Mouse (Mus musculus) ES-Bruce4 (cell line): ENCODE data around the gene Lingo2. TPM values are rescaled to one million over a fixed set of nuclear protein-coding genes. Genes with fewer than 3 reads are reported as not detected.

Experiments used
- H3K27ac ChIP-seq: 2 replicates; pipeline ENCODE4 v1.5.1; 2012; ENCODE audit warnings: low read length, inconsistent platforms; ENCODE audit not compliant: insufficient read depth
- H3K27me3 ChIP-seq: 2 replicates; pipeline ENCODE4 v1.6.1; 2012; ENCODE audit warnings: mild to moderate bottlenecking, low read length, inconsistent platforms; ENCODE audit not compliant: control insufficient read depth, poor library complexity, insufficient read depth, severe bottlenecking
- H3K36me3 ChIP-seq: 2 replicates; pipeline ENCODE4 v1.6.1; 2012; ENCODE audit warnings: inconsistent platforms, mild to moderate bottlenecking, low read length, moderate library complexity; ENCODE audit not compliant: control insufficient read depth, poor library complexity, insufficient read depth, severe bottlenecking
- H3K4me1 ChIP-seq: one replicate; pipeline ENCODE4 v1.8.1; 2011; ENCODE audit warnings: low read length; ENCODE audit not compliant: control insufficient read depth, insufficient read depth
- H3K4me3 ChIP-seq: 2 replicates; pipeline ENCODE4 v1.5.1; 2011; ENCODE audit warnings: low read depth, mild to moderate bottlenecking, low read length
- H3K9ac ChIP-seq: 2 replicates; pipeline ENCODE4 v1.6.1; 2012; ENCODE audit warnings: low read depth, mild to moderate bottlenecking, inconsistent platforms; ENCODE audit not compliant: poor library complexity, severe bottlenecking
- H3K9me3 ChIP-seq: replicated peaks from 2 replicates; pipeline ENCODE4 v1.6.1; 2012; ENCODE audit warnings: mild to moderate bottlenecking, low read length, inconsistent platforms; ENCODE audit not compliant: control insufficient read depth, poor library complexity, insufficient read depth, severe bottlenecking
- CTCF ChIP-seq: IDR thresholded peaks from one replicate; pipeline ENCODE4 v1.8.1; 2011; ENCODE audit warnings: low read depth, low read length
- EP300 ChIP-seq: IDR thresholded peaks from 2 replicates; pipeline ENCODE4 v1.6.1; 2011; ENCODE audit warnings: low read depth, low read length; ENCODE audit not compliant: insufficient read depth
- POLR2A ChIP-seq: IDR thresholded peaks from one replicate; pipeline ENCODE4 v1.8.1; 2011; ENCODE audit warnings: low read length; ENCODE audit not compliant: insufficient read depth
- polyA plus RNA-seq: library from polyadenylated mRNA; stranded (reverse); fragments of >200 nt; gene quantifications from 2 replicates; pipeline ENCODE4 v1.2.4, GENCODE M21; 2011; ENCODE audit warnings: low read depth; ENCODE audit not compliant: missing spikeins, insufficient read depth, insufficient read length

Lingo2 gene
- polyA plus RNA-seq, 1 experiment: not detected

DNA sequence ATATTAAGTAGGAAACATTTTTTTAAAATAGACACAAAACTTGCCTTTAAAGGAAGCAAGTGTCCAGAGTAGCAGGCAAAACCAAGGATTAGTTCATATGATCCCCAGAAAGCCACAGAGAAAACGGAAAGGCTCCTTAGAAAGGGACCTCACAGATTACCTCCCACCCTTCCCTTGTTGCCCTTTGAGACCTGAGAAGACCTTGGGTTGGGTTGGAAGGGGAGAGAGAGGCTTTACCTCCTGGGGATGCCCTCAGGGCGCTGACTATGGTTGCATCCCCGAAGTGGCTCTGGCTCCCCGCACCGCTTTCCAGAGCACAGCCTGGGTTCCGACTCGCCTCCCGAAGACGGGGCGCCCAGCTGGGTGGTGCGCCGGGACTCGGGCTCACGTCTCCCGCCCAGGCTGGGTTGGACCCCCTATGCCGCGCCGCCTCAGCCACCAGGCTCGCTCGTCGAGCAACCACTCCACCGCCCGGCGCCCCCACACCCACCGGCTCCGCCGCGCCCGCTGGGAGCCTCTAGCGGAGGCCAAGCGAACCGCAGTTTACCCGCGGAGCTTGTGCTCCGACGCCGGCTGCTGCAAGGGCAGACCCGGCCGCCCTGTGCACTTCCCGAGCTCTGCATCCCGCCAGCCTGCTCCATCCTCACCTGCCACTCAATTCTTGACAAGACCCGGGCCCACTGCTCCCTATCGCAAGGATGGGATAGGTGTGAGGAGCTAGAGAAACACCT is 1.4 kb downstream of the Lingo2 start:
- Histone ChIP-seq H3K27ac (no peak overlapping the region), H3K9ac (no peak overlapping the region)
- no peak for TF ChIP-seq EP300
- TF ChIP-seq CTCF: peak; percentile 37

DNA sequence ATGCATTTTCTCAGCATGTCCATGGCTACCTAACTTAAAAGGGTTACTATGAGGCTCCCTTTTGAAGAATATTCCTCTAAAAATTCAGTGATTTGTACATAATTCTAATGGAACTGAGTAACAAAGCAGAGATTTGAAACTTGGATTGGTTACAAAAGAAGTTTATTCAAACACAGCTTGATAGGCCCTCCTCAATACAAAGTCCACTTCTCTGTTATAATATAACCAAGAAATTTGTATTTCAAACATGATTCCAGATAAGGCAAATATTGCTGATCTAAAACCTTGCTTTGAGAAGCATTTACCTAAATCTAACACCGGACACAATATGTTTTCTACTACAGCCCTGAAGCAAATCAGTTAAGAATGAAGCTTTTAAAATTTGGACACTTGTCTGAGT is 60.7 kb downstream of the Lingo2 start:
- no peaks in the 10 kb centered on the region for H3K27me3 ChIP-seq
- TF ChIP-seq CTCF: no peak
- TF ChIP-seq POLR2A: no peak
- H3K9ac ChIP-seq: no peak overlapping the region
- no peaks in the 10 kb centered on the region for H3K4me1 ChIP-seq
- H3K9me3 ChIP-seq: no peaks in the 10 kb centered on the region
- no peak overlapping the region for H3K27ac ChIP-seq
- no peaks in the 10 kb centered on the region for H3K36me3 ChIP-seq
- no peak overlapping the region for H3K4me3 ChIP-seq

More for the DNA sequence above, 1.4 kb downstream of the Lingo2 start:
- Histone ChIP-seq H3K9me3 (no peaks in the 10 kb centered on the region), H3K27me3 (peaks cover 10% of the 10 kb centered on the region), H3K4me3 (peak overlapping the region; percentile 70), H3K4me1 (no peaks in the 10 kb centered on the region), H3K36me3 (no peaks in the 10 kb centered on the region)

DNA sequence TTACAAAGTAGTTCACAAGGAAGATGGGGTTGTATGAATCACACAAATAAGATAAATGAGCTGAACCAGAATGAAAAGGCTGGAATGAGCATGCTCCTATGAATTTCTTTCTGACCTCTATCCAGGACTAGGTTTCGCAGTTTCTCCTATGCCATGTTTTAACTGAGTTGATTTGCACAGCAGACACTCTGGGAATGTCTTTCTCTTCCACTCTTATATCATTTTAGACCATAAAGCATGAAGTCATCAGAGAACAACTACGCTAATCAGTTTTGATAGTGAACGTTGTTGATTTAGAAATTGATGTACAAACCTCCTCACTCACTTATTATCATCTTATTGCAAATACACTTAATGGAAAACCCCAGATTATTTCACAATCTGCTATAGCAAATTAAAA is 61.2 kb downstream of the Lingo2 start:
- no peak overlapping the region for H3K27ac ChIP-seq
- no peaks in the 10 kb centered on the region for H3K27me3 ChIP-seq
- no peak overlapping the region for H3K4me3 ChIP-seq
- no peaks in the 10 kb centered on the region for H3K9me3 ChIP-seq
- no peaks in the 10 kb centered on the region for H3K4me1 ChIP-seq
- H3K36me3 ChIP-seq: no peaks in the 10 kb centered on the region
- H3K9ac ChIP-seq: no peak overlapping the region
- TF ChIP-seq POLR2A: no peak
- no peak for TF ChIP-seq EP300
- no peak for TF ChIP-seq CTCF

DNA sequence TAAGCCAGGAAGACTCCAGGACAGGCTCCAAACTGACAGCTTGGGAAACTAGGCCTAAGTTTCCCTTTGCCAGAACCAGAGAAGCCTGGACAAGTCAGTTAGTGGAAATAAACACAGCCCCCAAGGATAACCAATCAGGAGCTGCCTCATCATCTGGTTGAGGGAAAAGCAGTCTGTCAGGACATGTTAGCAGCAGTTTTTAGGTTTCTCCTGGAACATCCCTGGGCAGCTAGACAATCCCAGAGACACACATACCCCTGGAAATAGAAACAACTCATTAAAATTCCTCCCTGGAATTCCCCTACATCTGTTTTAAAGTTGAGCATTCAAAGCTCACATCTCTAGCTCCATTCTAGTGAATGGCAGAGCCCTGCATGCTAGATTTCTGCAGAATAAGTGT is 76.8 kb downstream of the Lingo2 start:
- Histone ChIP-seq H3K4me1 (no peaks in the 10 kb centered on the region), H3K9me3 (no peaks in the 10 kb centered on the region), H3K36me3 (no peaks in the 10 kb centered on the region), H3K27me3 (no peaks in the 10 kb centered on the region), H3K9ac (no peak overlapping the region), H3K27ac (no peak overlapping the region), H3K4me3 (no peak overlapping the region)
- TF ChIP-seq POLR2A (no peak), EP300 (no peak), CTCF (no peak)

DNA sequence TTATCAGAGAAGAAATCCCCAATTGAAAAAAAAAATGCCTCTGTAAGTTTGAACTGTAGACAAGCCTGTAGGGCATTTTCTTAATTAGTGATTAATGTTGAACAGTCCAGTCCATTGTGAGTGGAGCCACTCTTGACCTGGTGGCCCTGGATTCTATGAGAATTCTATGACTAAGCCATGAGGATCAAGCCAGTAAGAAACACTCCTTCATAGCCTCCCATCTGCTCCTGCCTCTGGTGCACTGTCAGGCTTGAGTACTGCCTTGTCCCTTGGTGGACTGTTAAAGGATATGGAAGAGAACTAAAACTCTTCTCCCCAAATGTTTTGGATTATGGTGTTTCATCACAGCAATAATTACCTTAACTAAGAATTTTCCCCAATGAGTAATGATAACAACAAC is 126.6 kb downstream of the Lingo2 start:
- H3K4me1 ChIP-seq: no peaks in the 10 kb centered on the region
- TF ChIP-seq CTCF (no peak), EP300 (no peak), POLR2A (no peak)
- no peak overlapping the region for H3K9ac ChIP-seq
- no peaks in the 10 kb centered on the region for H3K9me3 ChIP-seq
- H3K27me3 ChIP-seq: no peaks in the 10 kb centered on the region
- H3K36me3 ChIP-seq: no peaks in the 10 kb centered on the region
- no peak overlapping the region for H3K4me3 ChIP-seq
- no peak overlapping the region for H3K27ac ChIP-seq

DNA sequence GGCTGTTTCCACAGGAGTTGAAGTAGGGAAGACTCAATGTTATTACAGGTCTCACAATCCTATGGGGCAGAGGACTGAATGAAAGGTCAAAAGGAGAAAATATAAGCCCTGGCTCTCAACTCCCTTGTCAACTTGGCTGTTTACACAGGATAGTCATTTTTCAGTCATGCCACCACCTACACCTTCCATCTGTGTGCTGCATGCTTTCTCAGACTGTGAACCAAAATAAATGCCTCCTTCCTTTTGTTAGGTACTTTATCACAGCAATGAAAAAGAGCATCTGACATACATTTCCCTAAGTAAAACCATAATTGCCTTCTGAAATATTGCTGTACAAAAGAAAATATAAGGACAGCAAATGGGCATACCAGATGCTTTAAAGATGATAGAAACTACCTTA is 129.6 kb downstream of the Lingo2 start:
- no peak overlapping the region for H3K4me3 ChIP-seq
- no peaks in the 10 kb centered on the region for H3K9me3 ChIP-seq
- H3K27ac ChIP-seq: no peak overlapping the region
- H3K27me3 ChIP-seq: no peaks in the 10 kb centered on the region
- no peaks in the 10 kb centered on the region for H3K36me3 ChIP-seq
- no peaks in the 10 kb centered on the region for H3K4me1 ChIP-seq
- no peak overlapping the region for H3K9ac ChIP-seq
- TF ChIP-seq EP300 (no peak), POLR2A (no peak), CTCF (no peak)
